Mouse (Mus musculus) brain, embryonic 18.5 days (tissue): ENCODE results near the gene Faf1.

ENCODE experiments used
- DNase-seq: peaks from one replicate; pipeline ENCODE4 v3.0.0-alpha.2; 2012; ENCODE audit warnings: low read depth, low spot score

Gene Faf1

DNA sequence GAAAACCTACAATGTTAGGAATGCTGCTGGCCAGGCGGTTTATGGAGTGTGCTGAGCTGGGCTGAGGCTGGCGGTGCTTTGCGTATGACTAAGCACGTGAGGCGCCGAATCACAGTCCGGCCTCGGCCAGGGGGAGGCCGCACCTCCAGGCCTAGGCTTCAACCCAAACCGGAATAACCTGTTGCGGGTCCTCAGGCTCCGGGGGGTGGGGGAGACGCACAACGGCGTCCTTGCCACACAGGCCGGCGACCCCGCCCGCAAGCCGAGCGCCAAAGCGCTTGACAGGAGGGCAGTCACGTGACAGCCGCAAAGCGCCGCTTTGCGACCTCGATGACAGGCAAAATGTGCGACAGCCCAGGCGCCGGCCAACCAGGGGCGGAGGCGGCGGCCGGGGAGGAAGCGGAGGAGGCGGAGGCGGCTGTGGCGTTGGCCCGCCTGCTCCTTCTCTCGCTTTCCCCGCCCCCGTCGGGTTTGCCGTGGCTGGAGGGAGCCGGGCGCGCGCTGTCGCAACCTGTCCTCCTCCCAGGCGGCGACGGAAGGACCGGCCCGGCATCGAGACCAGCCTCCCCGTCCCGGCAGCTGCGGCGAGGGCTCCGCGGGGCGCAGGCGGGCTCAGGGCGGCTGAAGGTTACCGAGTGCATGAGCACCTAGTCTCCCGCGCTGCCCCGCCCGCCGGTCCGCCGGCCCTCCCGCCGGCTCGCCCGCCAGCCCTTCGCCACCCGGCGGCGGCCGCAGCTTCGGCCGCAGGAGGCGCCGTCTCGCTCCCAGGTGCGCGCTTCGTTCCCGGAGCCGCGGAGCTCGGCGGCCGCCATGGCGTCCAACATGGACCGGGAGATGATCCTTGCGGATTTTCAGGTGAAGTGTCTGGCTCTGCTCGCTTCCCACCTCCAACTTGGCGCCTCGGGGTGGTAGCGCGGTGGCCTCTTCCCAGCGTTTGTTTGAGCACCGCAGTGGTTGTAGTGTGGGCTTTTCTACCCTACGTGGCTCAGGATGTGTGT lies at the start of gene Faf1:
TSS of gene Faf1 (plus strand) at position 371 of the 998 bp plus-strand sequence.
- peak; percentile 93 for DNase-seq

DNA sequence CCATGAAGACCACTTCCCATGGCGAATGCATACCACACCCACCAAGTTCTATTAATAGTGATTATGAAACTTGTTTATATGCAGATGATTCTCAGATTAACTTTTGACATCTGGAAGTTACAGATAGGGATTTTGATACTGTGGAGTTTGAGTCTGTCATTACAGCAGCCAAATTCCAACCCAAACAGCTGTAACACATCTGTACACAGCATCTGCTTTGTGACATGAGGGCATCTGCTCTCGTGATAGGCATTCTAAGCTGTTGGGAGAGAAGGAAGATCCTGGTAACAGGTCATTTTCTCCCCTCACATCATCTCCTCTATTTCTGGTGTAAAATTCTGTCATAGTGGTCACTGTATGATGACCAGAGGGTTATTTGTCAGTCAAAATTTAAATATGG lies 46.2 kb upstream of the Faf1 start:
- no peak for DNase-seq

DNA sequence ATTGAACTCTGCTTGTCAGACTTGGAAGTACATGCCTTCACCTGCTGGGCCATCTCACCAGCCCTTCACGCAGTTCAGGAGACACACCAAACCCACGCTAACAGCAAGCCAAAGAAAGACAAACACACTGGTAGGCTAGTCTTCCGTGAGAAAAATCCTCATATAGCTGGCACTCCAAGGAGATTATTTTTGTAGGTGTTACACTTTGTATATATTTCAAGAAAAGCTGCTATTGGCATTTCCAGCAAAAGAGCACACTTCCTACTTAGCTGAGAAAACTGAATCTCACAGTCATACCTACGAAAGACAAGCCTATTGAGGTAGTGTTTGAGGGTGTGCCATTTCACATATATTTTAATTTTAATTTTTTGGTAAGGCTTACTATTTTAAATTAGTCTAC lies 45.4 kb upstream of the Faf1 start:
- no peak for DNase-seq

DNA sequence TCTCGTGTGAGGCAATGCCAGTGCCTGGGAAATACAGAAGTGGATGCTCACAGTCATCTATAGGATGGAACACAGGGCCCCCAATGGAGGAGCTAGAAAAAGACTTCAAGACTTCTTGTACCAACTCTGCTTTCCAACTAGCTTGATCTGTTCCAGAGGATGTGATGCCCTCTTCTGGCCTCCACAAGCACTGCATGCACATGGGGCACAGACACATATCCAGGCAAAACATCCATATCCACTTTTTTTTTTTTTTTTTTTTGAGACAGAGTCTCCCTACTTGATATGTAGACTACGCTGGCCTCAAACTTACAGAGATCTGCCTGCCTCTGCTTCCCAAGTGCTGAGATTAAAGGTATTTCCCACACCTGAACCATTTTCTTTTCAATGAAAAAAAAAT lies 41.4 kb upstream of the Faf1 start:
- no peak for DNase-seq

DNA sequence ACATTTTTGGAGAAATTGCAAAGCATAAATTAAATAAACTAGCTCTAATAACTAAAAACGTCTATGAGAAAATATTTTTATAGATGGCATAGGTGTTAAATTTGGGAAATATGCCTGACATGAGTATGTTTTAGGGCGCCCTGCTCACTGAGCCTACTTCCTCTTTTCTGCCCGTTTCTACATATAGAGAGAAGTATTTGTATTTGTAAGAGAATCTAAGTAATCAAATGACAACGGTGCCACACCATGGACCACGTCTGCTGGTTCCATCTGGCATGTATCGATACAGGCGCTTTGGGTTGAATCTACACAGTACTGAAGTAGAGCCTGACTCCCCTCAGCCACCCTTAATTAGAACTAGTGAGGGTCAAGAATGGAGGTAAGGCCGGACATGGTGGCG lies 37.0 kb upstream of the Faf1 start:
- DNase-seq = no peak

DNA sequence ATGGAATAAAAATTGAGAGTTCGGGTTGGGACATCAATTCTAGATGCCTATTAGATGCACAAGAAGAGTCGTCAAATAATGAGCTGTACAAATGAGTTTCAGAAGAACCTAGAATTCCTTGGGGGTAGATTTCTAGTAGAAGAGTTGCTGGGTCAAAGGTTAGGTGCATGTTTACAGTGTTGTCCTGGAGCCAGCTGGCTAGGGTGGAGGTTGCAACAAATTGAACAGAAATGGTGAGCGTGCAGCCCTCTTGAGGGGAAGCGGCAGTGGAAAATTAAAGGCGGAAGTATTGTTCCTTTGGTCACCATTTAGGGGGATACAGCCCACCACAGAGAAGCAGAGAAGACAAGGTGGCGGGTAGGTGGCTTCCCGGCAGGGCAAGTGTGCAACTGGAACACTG lies 36.2 kb upstream of the Faf1 start:
- DNase-seq = no peak

DNA sequence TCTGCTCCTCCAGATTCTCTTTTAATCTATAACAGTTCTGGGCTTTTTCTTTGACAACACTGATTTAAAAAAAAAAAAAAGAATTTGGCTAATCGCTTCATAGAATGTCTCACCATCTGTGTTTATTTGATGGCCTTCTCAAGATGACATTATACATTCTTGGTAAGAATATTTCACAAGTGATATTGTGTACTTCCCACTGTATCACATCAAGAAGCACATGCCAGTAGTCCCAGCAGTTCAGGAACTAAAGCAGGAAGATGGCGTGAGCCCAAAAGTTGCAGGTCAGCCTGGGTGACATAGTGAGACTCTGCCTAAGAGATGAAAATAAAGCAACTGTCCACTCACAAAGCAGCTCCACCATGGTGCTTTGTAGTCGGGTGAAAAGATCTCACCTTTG lies 34.9 kb upstream of the Faf1 start:
- DNase-seq = no peak

DNA sequence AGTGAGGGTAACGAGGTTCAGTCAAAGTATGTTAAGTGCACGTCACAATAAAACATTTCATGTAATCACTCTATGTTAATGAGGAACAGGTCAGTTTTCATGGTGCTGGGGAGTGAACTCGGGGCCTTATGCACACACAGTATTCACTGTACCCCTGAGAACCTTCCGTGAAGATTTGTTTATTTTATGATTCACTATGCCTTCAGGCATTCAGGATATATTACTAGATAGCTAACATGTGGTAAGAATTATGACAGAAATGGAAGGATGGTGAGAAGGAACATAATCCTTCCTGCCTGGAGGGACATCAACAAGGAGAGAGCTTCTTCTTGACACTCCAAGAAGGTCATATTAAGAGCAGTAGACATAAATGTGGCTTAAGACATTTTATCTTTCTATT lies 29.1 kb upstream of the Faf1 start:
- DNase-seq = no peak

DNA sequence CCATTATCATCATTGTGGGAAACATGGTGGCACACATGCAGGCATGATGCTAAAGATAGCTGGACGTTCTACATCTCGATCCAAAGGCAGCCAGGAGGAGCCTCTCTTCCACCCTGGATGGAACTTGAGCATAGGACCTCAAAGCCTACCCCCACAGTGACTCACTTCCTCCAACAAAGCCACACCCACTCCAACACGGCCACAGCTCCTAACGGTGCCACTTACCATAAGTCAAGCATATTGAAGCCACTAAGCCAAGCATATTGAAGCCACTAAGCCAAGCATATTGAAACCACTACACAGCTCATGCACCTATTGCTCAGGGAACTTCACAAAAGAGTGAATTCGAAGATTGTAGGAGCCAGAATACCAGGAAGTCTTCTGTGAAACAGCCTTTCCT lies 27.1 kb upstream of the Faf1 start:
- no peak for DNase-seq

- DNase-seq = no peak
Measured at GRCm38 (mm10) chr4:109653251-109653650, 23.1 kb upstream of the Faf1 start.

DNA sequence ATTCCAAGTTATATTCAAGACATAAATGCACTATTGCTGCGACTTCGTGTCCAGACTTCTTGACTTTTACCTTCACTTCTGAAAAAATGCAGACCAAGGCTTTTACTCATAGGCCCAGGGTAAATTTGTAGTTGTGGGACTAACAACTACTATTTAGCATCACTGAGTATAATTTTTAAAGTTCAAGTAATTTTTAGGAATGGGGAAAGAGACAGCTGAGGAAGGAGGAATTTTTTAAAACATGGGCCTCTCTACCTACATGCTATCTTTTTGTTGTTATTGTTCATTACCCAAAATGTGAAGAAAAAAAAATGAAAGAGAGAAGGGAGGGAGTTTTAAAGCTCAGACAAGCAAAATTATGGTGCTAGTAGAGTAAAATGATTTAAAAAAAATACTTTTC lies 21.7 kb upstream of the Faf1 start:
- DNase-seq = no peak

- no peak for DNase-seq
Measured at GRCm38 (mm10) chr4:109655738-109656137, 20.6 kb upstream of the Faf1 start.

GRCm38 (mm10) chr4:109656301-109656700 lies 20.1 kb upstream of the Faf1 start:
- no peak for DNase-seq

GRCm38 (mm10) chr4:109657021-109657850 lies 19.2 kb upstream of the Faf1 start:
- no peak for DNase-seq

- DNase-seq = no peak
Measured at GRCm38 (mm10) chr4:109657851-109658500, 18.4 kb upstream of the Faf1 start.

DNA sequence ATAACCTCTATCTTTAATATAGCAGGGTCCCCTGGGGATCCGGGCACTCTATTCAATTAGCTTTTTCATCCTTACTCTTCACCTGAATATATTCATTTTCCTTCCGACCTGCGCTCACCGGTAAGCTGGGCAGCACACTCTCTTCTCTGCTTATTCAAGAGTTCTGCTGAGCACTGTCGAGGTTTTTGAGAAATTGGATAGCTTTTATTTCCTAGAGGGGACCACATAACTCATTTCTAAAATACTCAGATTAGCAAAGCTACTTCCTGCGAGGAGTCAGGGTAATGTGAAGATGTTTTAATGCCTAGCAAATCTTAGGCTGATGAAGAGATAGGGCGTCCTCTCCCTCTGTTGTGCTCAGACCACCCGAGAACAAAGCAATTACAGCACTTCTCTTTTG lies 17.6 kb upstream of the Faf1 start:
- DNase-seq = no peak

- no peak for DNase-seq
Measured at GRCm38 (mm10) chr4:109659571-109659970, 16.8 kb upstream of the Faf1 start.

DNA sequence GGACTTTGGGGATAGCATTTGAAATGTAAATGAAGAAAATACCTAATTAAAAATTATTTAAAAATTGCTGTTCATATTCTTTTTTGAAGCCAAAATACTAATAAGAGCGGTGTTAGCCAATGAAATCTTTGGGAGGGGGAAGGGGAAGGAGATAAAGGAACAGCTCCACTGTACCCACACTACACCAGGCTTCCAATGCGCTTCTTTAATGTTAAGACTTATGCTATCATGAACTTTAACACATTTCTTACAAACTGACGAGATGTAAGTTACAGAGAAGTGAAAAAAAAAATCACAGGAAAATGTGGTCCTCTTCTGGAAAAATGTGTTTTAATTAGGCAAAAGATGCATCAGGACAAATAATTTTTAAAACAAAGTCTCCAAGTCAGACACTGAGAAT lies 15.8 kb upstream of the Faf1 start:
- no peak for DNase-seq

- no peak for DNase-seq
Measured at GRCm38 (mm10) chr4:109661183-109661582, 15.2 kb upstream of the Faf1 start.

DNA sequence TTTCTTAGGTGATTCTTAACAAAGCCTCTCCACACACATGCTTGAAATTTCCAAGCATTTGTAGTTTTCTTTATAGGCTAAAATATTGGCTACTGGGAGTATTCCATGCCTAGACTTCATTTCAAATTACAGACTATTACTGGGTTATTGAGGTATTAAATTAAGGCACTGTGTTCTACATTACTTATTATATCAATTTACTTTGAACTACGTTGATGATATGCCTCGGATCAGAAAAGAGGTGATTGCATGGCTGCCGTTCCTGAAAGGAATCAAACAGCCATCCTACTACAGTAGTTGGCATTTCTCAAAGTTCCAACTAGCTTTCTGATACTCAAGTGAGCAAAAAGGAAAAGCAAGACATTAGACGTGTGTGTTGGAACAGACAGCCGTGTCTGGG lies 14.1 kb upstream of the Faf1 start:
- no peak for DNase-seq

GRCm38 (mm10) chr4:109664091-109664490 lies 12.3 kb upstream of the Faf1 start:
- no peak for DNase-seq
